Mouse (Mus musculus): ENCODE data around the gene Rabif.
"Not testable (repeated sequence)": the region's sequence is repeated elsewhere in the genome, so short reads cannot be mapped to it uniquely, and the experiment has no call there.

The Rabif gene

GRCm38 (mm10) chr1:134512584-134512983 lies 18.1 kb downstream of the Rabif start:
- no peak for DNase-seq (ENCODE audit: low spot score)

GRCm38 (mm10) chr1:134513312-134513860 lies 18.9 kb downstream of the Rabif start:
- no peak for DNase-seq (ENCODE audit: low spot score)

- no peak for DNase-seq (ENCODE audit: low spot score)
Measured at GRCm38 (mm10) chr1:134513876-134514590, 19.6 kb downstream of the Rabif start.

- no peak for DNase-seq (ENCODE audit: low spot score)
Measured at GRCm38 (mm10) chr1:134515891-134516290, 21.4 kb downstream of the Rabif start.

GRCm38 (mm10) chr1:134516491-134517198 lies 22.2 kb downstream of the Rabif start:
- DNase-seq (ENCODE audit: low spot score) = no peak

- DNase-seq (ENCODE audit: low spot score) = not testable (repeated sequence)
Measured at GRCm38 (mm10) chr1:134517841-134518240, 23.4 kb downstream of the Rabif start.

GRCm38 (mm10) chr1:134518677-134519076 lies 24.2 kb downstream of the Rabif start:
- peak; percentile 97 for DNase-seq (ENCODE audit: low spot score)

GRCm38 (mm10) chr1:134519201-134519600 lies 24.8 kb downstream of the Rabif start:
- not testable (repeated sequence) for DNase-seq (ENCODE audit: low spot score)

- no peak for DNase-seq (ENCODE audit: low spot score)
Measured at GRCm38 (mm10) chr1:134520001-134520721, 25.7 kb downstream of the Rabif start.

- no peak for DNase-seq (ENCODE audit: low spot score)
Measured at GRCm38 (mm10) chr1:134521163-134521562, 26.7 kb downstream of the Rabif start.

- DNase-seq (ENCODE audit: low spot score) = no peak
Measured at GRCm38 (mm10) chr1:134522325-134522724, 27.9 kb downstream of the Rabif start.

- DNase-seq (ENCODE audit: low spot score) = peak; percentile 40
Measured at GRCm38 (mm10) chr1:134524424-134524823, 30.0 kb downstream of the Rabif start.

GRCm38 (mm10) chr1:134525015-134525414 lies 30.6 kb downstream of the Rabif start:
- no peak for DNase-seq (ENCODE audit: low spot score)

- DNase-seq (ENCODE audit: low spot score) = no peak
Measured at GRCm38 (mm10) chr1:134526752-134527151, 32.3 kb downstream of the Rabif start.

GRCm38 (mm10) chr1:134530618-134531017 lies 36.2 kb downstream of the Rabif start:
- no peak for DNase-seq (ENCODE audit: low spot score)

- not testable (repeated sequence) for DNase-seq (ENCODE audit: low spot score)
Measured at GRCm38 (mm10) chr1:134533710-134534109, 39.3 kb downstream of the Rabif start.

GRCm38 (mm10) chr1:134535054-134535453 lies 40.6 kb downstream of the Rabif start:
- no peak for DNase-seq (ENCODE audit: low spot score)

GRCm38 (mm10) chr1:134535513-134535912 lies 41.1 kb downstream of the Rabif start:
- no peak for DNase-seq (ENCODE audit: low spot score)

- no peak for DNase-seq (ENCODE audit: low spot score)
Measured at GRCm38 (mm10) chr1:134540610-134541009, 46.2 kb downstream of the Rabif start.

- peak; percentile 44 for DNase-seq (ENCODE audit: low spot score)
Measured at GRCm38 (mm10) chr1:134548231-134548630, 53.8 kb downstream of the Rabif start.

GRCm38 (mm10) chr1:134549632-134550132 lies 55.2 kb downstream of the Rabif start, which contains the start of gene Mgat4e:
TSS of gene Mgat4e (minus strand) at chr1:134549682.
- DNase-seq (ENCODE audit: low spot score) = no peak

GRCm38 (mm10) chr1:134551869-134552268 lies 57.4 kb downstream of the Rabif start:
- no peak for DNase-seq (ENCODE audit: low spot score)
